Mouse (Mus musculus): ENCODE data around the gene Fstl3.
"Not testable (repeated sequence)": the region's sequence is repeated elsewhere in the genome, so short reads cannot be mapped to it uniquely, and the experiment has no call there.

The Fstl3 gene

GRCm38 (mm10) chr10:79777103-79777531 is at the start of gene Fstl3:
TSS of gene Fstl3 (plus strand) at chr10:79777272.
- no peak for DNase-seq

DNA sequence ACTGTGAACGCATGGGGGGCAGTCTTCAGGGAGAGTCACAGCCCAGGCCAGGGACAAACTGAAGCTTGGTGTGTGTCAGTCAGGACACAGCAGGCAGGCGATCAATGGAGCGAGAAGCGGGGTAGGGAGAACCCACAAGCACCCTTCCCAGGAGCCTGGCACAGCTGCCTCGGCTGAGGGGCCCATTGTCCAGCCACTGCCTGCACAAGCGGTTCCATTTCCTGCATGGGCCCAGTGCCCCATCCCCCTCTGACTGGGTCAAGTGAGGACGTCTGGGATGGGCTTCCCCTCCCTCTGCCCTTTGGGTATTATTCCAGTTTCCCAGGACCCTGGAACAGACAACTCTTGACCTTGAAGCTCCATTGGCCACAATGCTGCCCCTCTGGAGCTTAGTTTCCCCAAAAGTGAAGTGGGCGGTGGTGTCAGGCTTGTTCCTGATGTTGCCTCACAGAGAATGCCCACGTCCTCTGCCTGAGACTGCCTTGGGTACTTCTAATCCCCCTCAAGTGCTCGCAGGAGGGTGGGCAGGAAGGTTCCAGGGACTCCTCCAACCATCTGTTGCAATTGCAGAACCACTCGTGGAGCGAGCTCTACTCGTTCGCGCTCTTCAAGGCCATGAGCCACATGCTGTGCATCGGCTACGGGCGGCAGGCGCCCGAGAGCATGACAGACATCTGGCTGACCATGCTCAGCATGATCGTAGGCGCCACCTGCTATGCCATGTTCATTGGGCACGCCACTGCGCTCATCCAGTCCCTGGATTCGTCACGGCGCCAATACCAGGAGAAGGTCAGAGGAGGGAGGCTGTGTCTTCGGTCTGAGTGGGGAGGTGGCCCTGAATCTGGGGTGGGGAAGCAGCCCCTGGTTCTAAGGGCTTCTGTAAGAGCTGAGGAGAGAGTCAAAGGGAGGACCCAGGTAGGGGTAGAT is 48.5 kb upstream of the Fstl3 start:
- DNase-seq = no peak

DNA sequence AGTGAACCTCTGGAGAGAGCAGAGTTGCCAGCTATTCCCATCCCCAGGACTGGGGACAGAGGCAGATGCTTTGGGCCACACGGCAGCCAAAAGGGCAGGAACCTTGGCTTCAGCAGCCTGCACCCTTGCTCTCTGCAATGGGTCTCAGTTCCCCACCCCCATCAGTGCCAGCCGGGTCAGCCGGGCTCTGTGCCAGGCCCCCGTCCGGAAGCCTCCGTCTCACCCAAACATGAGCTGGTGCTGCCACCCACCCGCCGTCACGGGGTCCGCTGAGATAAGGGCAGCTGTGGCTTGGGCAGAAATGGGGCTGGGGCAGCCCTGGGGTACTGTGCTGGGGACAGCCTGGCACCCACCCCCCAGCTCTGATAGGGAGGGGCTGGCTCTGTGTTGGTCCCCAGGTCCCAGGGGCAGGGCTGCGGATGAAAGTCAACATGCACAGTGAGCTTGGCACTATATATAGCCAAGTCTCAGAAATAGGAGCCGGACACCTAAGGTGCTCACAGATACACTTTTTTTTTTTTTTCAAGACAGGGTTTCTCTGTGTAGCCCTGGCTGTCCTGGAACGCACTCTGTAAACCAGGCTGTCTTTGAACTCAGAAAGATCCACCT is 47.6 kb upstream of the Fstl3 start:
- DNase-seq = peak in 1 of 2 experiments; percentile 51

GRCm38 (mm10) chr10:79732500-79732899 is 44.6 kb upstream of the Fstl3 start:
- peak; percentile 50 to 64 for DNase-seq

DNA sequence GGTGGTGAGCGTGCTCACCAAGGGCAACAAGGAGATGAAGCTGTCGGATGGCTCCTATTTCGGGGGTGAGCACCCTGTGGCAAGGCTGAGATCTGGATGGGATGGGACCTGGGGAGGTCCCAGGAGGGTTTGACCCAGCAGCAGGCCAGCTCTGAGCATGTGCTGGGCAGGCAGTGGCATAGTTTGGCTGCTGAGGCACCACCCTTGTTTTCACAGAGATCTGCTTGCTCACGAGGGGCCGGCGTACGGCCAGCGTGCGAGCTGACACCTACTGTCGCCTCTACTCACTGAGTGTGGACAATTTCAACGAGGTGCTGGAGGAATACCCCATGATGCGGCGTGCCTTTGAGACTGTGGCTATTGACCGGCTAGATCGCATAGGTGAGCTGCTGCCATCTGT is 43.2 kb upstream of the Fstl3 start:
- no peak for DNase-seq

- no peak for DNase-seq
These were observed 41.7 kb upstream of the Fstl3 start for GRCm38 (mm10) chr10:79735361-79735760.

GRCm38 (mm10) chr10:79736706-79737105 is 40.4 kb upstream of the Fstl3 start:
- peak in 1 of 2 experiments; percentile 47 for DNase-seq

- peak in 1 of 2 experiments; percentile 57 for DNase-seq
These were observed 38.8 kb upstream of the Fstl3 start for GRCm38 (mm10) chr10:79738259-79738658.

GRCm38 (mm10) chr10:79739234-79739633 is 37.8 kb upstream of the Fstl3 start:
- DNase-seq = no peak

- no peak for DNase-seq
These were observed 36.2 kb upstream of the Fstl3 start for GRCm38 (mm10) chr10:79740863-79741262.

GRCm38 (mm10) chr10:79743161-79743560 is 33.9 kb upstream of the Fstl3 start:
- no peak for DNase-seq

DNA sequence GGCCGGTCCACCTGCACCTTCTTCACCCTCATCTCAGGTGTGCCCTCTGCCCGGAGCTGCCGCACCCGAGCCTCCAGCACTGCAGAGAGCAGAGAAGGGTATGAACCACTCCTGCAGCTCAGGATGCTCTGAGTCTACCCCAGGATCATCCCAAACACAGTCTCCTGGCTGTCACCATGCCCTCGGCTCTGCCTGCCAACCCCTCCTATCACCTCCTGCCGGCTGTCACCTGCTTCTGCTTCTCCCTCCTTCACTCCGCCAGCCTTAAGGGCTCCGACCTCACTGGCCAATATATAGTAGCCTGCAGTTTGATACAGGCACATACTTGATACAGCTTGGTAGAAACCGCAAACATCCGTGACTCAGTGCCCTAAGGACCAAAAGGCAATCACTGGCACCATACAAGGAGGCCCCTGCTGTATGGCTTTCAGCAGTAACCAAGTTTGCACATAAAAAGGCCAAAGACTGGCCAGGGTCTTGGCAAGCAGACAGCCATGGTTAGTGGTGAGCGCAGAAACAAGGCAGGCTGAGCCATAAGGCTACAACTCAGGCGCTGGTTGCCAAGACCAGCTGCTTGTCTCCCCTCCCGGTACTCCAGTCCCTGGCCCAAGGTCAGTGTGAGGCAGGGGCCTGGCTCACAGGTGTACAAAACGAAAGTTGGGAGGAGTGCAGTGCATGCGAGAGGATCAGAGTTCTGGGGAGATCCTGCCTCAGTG is 33.3 kb upstream of the Fstl3 start:
- peak; percentile 61 to 62 for DNase-seq

DNA sequence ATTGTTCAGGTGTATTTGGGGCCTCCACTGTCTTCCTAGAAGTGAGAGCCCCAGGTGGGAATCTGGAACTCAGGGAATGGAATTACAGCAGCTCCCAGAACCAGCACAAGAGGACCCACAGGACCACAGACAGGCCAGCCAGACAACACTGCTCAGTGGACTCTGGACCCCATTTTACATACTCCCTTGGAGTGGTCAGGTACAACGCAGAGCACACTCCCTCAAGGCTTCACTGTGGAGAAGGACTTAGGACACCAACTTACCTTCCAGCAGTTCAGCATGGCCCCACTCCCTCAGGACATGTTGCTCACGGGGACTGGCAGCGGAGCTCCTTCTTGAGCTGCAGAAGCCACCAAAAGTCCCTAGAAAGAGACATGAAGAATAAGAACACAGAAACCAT is 31.7 kb upstream of the Fstl3 start:
- DNase-seq = no peak

- peak; percentile 95 to 96 for DNase-seq
These were observed 30.9 kb upstream of the Fstl3 start, which contains the start of gene Polrmt for GRCm38 (mm10) chr10:79745898-79746773. TSS of gene Polrmt (minus strand) at chr10:79746581.

DNA sequence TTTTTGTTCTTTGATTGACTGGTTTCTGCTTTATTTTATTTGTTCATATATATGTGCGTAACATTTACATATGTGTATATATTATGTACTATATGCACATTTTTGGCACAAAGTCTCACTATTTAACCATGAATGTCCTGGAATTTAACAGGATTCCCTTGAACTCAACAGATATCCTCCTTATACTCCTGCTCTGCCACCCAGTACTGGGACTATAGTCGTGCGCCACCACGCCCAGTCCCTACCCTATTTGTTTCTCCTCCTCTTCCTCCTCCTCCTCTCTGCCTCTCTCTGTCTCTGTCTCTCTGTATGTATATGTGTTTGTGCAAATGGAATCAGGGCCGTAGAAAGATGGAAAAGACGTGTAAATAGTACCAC is 30.3 kb upstream of the Fstl3 start:
- no peak for DNase-seq

DNA sequence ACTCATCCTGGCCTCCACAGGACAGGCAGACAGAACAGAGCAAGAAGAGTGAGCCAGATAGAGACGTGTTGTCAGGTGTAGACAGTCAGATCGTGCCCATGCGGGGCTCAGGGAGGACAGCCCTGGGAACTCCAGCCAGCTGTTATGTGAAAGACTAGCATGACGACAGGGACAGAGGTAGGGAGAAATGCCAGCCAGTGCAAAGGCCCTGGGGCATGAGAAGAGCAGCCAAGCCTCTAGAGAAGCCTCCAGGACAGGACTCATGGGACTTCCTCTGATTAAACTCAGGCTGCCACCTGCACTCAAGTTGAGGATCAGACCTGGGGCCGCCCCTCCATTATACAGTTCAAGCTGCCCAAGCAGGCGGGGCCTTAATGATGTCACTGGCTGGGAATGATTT is 28.6 kb upstream of the Fstl3 start:
- peak in 1 of 2 experiments; percentile 4 for DNase-seq

- DNase-seq = peak; percentile 68 to 82
These were observed 22.1 kb upstream of the Fstl3 start, which contains the start of gene Fgf22 for GRCm38 (mm10) chr10:79754856-79755516. TSS of gene Fgf22 (plus strand) at chr10:79755076.

- peak in 1 of 2 experiments; percentile 33 for DNase-seq
These were observed 21.2 kb upstream of the Fstl3 start for GRCm38 (mm10) chr10:79755854-79756253.

GRCm38 (mm10) chr10:79756660-79757059 is 20.4 kb upstream of the Fstl3 start:
- DNase-seq = peak in 1 of 2 experiments; percentile 15

DNA sequence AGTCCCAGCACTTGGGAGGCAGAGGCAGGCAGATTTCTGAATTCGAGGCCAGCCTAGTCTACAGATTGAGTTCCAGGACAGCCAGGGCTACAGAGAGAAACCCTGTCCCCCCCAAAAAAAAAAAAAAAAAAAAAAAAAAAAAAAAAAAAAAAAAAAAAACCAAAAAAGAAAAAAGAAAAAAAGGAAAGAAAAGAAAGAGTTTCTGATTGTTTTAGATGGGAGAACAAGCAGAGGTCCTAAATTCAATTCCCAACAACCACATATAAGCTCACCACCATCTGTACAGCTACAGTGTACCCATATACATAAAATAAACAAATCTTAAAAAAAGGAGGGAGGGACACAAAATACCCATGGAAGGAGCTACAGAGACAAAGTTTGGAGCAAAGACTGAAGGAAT is 17.4 kb upstream of the Fstl3 start:
- DNase-seq = not testable (repeated sequence)

- DNase-seq = no peak
These were observed 16.4 kb upstream of the Fstl3 start for GRCm38 (mm10) chr10:79760603-79761143.
